Mouse (Mus musculus) embryonic facial prominence, embryonic 13.5 days (tissue): ENCODE measurements around the gene Zfr2. TPM values are rescaled to one million over a fixed set of nuclear protein-coding genes. Genes with fewer than 3 reads are reported as not detected.
"Not testable (repeated sequence)": the region's sequence is repeated elsewhere in the genome, so short reads cannot be mapped to it uniquely, and the experiment has no call there.

Experiments
- ATAC-seq: fragments of 200-750 bp; cut with Nextera tagmentation; 2 replicates; pipeline ENCODE4 v1.8.0; 2017; ENCODE audit warnings: low read depth; ENCODE audit not compliant: insufficient number of reproducible peaks, insufficient read depth, low FRiP score, low TSS enrichment
- H3K27ac ChIP-seq: fragments of 300-500 bp; sonication (generic); 2 replicates; pipeline ENCODE4 v1.5.1; 2015; ENCODE audit warnings: moderate library complexity, mild to moderate bottlenecking, inconsistent platforms
- H3K27me3 ChIP-seq: fragments of 300-500 bp; sonication (generic); 2 replicates; pipeline ENCODE4 v1.6.1; 2015; ENCODE audit warnings: mild to moderate bottlenecking, inconsistent platforms
- H3K36me3 ChIP-seq: fragments of 300-500 bp; sonication (generic); 2 replicates; pipeline ENCODE4 v1.6.1; 2015; ENCODE audit warnings: mild to moderate bottlenecking, inconsistent platforms
- H3K4me1 ChIP-seq: fragments of 300-500 bp; sonication (generic); 2 replicates; pipeline ENCODE4 v1.6.1; 2015; ENCODE audit warnings: inconsistent platforms
- H3K4me2 ChIP-seq: fragments of 300-500 bp; sonication (generic); 2 replicates; pipeline ENCODE4 v1.6.1; 2015; ENCODE audit warnings: moderate library complexity, mild to moderate bottlenecking, inconsistent platforms
- H3K4me3 ChIP-seq: fragments of 300-500 bp; sonication (generic); 2 replicates; pipeline ENCODE4 v1.5.1; 2015; ENCODE audit warnings: mild to moderate bottlenecking, inconsistent platforms
- H3K9ac ChIP-seq: fragments of 300-500 bp; sonication (generic); 2 replicates; pipeline ENCODE4 v1.6.1; 2015; ENCODE audit warnings: mild to moderate bottlenecking, inconsistent platforms
- H3K9me3 ChIP-seq: fragments of 300-500 bp; sonication (generic); 2 replicates; pipeline ENCODE4 v1.6.1; 2016; ENCODE audit warnings: inconsistent platforms
- WGBS: fragments of 180-500 bp; shearing (Covaris S2); methylation state at CpG from one replicate; pipeline ENCODE4 v1.1.7; 2015; ENCODE audit warnings: mixed read lengths; 5-methylcytosine and 5-hydroxymethylcytosine counted together
- polyA plus RNA-seq: library from polyadenylated mRNA; unstranded; fragments of >200 nt; fragmentation: Nextera tagmentation; extraction: Ambion mirVana; gene quantifications from 2 replicates; pipeline ENCODE4 v1.2.1, GENCODE M21; 2015

Gene Zfr2
- polyA plus RNA-seq, 1 experiment from 2014 or later: 11.8 TPM

DNA sequence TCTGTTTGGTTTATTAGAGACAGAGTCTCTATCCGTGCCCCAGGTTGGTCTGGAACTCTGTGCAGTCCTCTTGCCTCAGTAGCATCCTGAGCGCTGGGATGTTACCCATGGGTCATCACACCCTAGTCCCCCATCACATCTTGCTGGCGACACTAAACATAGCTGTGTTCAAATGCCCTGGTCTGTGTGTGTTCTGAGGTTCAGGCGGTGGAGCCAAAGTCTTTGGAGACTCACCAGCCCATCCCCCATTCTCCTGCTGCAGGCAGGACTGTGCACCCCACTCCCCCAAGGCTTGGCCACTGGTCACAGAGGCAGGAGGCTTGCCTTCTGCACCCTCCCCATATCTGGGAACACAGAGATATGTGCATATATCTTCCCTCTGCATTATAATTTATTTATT is 28.8 kb upstream of the Zfr2 start:
- ATAC-seq: no peak
- Histone ChIP-seq H3K9me3 (no peaks in the 10 kb centered on the region), H3K27me3 (peaks cover 11% of the 10 kb centered on the region), H3K36me3 (no peaks in the 10 kb centered on the region), H3K9ac (no peak overlapping the region), H3K4me2 (no peak overlapping the region), H3K4me3 (no peak overlapping the region), H3K27ac (no peak overlapping the region), H3K4me1 (no peaks in the 10 kb centered on the region)
- 62% methylated on average over 4 of the region's 4 CpGs for WGBS

DNA sequence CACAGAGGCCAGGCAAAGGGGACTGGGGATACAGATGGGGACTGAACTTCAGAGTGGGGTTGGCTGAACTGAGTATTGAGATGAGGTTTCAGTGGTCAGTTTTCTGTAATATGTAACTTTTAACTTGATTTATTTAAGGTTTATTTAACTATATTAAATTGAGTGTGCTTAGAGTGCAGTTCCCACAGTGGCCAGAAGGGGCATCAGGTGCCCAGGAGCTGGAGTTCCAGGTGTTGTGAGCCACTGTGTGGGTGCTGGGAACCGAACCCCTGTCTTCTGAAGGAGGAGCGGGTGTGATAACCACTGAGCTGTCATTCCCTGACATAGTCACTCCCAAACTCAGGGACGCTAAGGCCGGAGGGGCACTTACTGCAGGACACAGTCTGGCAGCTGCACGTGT is 22.8 kb upstream of the Zfr2 start:
- Histone ChIP-seq H3K36me3 (peaks cover 3% of the 10 kb centered on the region; the same call in 1 of the 2 replicates), H3K9ac (no peak overlapping the region), H3K27ac (no peak overlapping the region), H3K9me3 (no peaks in the 10 kb centered on the region), H3K4me3 (no peak overlapping the region), H3K4me1 (no peaks in the 10 kb centered on the region), H3K27me3 (no peaks in the 10 kb centered on the region), H3K4me2 (no peak overlapping the region)
- WGBS: 90% methylated on average over 5 of the region's 5 CpGs
- no peak for ATAC-seq

DNA sequence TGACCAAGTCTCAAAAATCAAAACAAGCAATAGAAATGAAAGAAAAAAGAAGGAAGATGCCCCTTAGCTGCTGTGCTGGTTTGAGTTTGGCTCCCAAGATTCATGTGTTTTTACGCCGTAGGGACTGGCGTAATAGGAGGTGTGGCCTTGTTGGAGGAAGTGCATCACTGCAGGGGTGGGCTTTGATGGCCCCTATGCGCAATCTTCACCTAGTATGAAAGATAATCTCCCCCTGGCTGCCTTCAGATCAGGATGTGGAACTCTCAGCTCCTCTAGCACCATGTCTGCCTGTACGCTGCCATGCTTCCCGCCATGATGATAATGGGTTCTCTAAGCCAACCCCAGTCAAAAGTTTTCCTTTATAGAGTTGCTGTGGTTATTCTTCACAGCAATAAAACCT is 16.7 kb upstream of the Zfr2 start:
- Histone ChIP-seq H3K4me3 (no peak overlapping the region), H3K27ac (no peak overlapping the region), H3K4me1 (no peaks in the 10 kb centered on the region), H3K36me3 (peaks cover 3% of the 10 kb centered on the region; the same call in 1 of the 2 replicates), H3K9ac (no peak overlapping the region), H3K27me3 (peaks cover 2% of the 10 kb centered on the region; the same call in 1 of the 2 replicates), H3K4me2 (no peak overlapping the region), H3K9me3 (no peaks in the 10 kb centered on the region)
- no peak for ATAC-seq
- WGBS: 88% methylated on average over 6 of the region's 6 CpGs

DNA sequence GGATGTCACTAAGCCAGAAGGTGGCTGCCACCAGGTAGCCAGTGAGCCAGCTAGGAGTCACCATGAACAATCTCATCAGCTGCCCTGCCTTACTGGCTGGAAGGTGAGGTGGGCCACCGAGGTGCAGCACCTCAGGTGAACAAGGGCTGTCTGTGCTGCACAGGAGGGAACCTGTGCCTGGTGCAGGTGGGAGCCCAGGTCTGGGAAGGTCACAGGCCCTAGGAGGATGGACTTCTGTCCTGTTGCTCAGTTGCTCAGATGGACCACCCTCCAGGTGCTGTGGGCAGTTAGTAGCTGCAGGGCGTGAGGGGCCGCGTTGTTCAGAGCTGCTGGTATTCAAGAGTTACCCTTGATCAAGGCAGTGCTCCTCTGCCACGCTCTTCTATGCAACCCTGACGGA is 16.1 kb upstream of the Zfr2 start:
- Histone ChIP-seq H3K9me3 (no peaks in the 10 kb centered on the region), H3K9ac (no peak overlapping the region), H3K27ac (no peak overlapping the region), H3K4me3 (no peak overlapping the region), H3K36me3 (peaks cover 3% of the 10 kb centered on the region; the same call in 1 of the 2 replicates), H3K4me2 (no peak overlapping the region), H3K4me1 (no peaks in the 10 kb centered on the region), H3K27me3 (peaks cover 2% of the 10 kb centered on the region; the same call in 1 of the 2 replicates)
- WGBS: 89% methylated on average over 6 of the region's 6 CpGs
- no peak for ATAC-seq

- H3K4me2 ChIP-seq, H3K27ac ChIP-seq, H3K27me3 ChIP-seq, H3K9me3 ChIP-seq, H3K4me1 ChIP-seq, H3K36me3 ChIP-seq, ATAC-seq, H3K4me3 ChIP-seq, H3K9ac ChIP-seq: not testable (repeated sequence)
- 19% methylated on average over 1 of the region's 1 CpGs for WGBS
These were observed 15.7 kb upstream of the Zfr2 start for GRCm38 (mm10) chr10:81217267-81217666.

DNA sequence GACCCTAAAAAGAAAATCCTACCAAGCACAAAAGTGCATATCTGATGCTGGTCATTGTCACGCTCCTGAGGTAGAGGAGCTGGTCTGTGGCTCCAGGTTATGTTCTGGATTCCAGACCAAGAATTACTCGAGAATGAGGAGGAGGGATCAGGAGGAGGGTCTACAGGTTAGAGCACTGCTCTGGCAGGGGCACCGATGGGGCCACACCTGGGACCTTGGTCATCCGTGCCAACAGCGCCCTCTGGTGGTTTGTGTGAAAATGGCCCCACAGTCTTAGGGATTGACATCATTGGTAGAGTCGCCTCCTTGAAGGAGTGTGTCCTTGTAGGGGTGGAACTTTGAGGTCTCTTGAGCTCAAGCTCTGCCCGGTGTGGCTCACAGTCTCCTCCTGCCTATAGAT is 15.0 kb upstream of the Zfr2 start:
- no peak for ATAC-seq
- no peak overlapping the region for H3K27ac ChIP-seq
- 39% methylated on average over 7 of the region's 7 CpGs for WGBS

GRCm38 (mm10) chr10:81221402-81222015 is 11.4 kb upstream of the Zfr2 start:
- Histone ChIP-seq H3K9me3 (no peaks in the 10 kb centered on the region), H3K4me2 (no peak overlapping the region), H3K27ac (no peak overlapping the region), H3K9ac (no peak overlapping the region), H3K27me3 (peaks cover 2% of the 10 kb centered on the region; the same call in 1 of the 2 replicates), H3K4me1 (no peaks in the 10 kb centered on the region), H3K4me3 (no peak overlapping the region), H3K36me3 (no peaks in the 10 kb centered on the region)
- WGBS: 80% methylated on average over 5 of the region's 5 CpGs
- no peak for ATAC-seq

More for the DNA sequence above, 15.0 kb upstream of the Zfr2 start:
- Histone ChIP-seq H3K4me2 (no peak overlapping the region), H3K4me3 (no peak overlapping the region), H3K9ac (no peak overlapping the region), H3K27me3 (peaks cover 2% of the 10 kb centered on the region; the same call in 1 of the 2 replicates), H3K4me1 (no peaks in the 10 kb centered on the region), H3K36me3 (no peaks in the 10 kb centered on the region), H3K9me3 (no peaks in the 10 kb centered on the region)

- H3K4me3 ChIP-seq, H3K9me3 ChIP-seq, H3K27ac ChIP-seq, ATAC-seq, H3K4me2 ChIP-seq, H3K4me1 ChIP-seq, H3K36me3 ChIP-seq, H3K9ac ChIP-seq, H3K27me3 ChIP-seq: not testable (repeated sequence)
- 58% methylated on average over 2 of the region's 2 CpGs for WGBS
These were observed 9.2 kb upstream of the Zfr2 start for GRCm38 (mm10) chr10:81223731-81224130.

DNA sequence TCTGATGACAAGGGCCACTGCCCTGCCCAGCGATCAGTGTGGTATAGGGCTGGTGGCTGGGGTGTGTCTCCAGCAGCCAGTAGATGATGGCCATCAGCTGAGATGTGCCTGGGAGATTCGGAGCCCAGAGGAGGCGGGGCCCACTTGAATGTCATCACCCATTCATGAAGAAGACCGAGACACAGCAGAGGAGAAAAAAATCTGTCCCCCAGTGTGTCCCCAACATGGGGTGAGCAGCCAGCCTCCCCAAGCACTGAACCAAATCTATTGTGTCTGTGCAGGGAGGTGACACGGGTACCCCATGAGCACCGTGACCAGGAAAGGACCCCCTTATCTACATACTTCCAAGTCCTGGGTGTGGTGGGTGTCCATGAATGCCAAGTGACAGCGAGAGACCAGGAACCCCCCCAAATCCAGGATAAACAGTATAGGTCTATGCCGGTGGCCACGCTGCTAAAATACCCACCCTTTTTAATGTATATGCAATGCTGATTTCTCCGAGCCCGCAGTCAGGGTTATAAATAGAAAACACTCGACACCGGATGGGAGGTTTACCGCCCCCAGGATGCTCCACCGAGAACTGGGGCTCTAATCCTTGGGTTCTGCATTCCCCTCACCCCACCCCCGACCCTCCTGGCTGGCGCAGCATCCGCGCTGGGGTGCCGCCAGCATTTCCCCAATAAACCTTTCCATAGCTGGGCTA is 3.1 kb upstream of the Zfr2 start:
- H3K9me3 ChIP-seq: no peaks in the 10 kb centered on the region
- peak overlapping the region; percentile 52 for H3K4me2 ChIP-seq
- no peak for ATAC-seq
- H3K27ac ChIP-seq: no peak overlapping the region
- 13% methylated on average over 20 of the region's 20 CpGs for WGBS
- no peaks in the 10 kb centered on the region for H3K36me3 ChIP-seq
- peak overlapping the region; percentile 28 for H3K4me3 ChIP-seq
- peaks cover 46% of the 10 kb centered on the region for H3K27me3 ChIP-seq
- H3K4me1 ChIP-seq: peaks cover 22% of the 10 kb centered on the region
- H3K9ac ChIP-seq: peak overlapping the region; percentile 54

GRCm38 (mm10) chr10:81230438-81231332 is 2.3 kb upstream of the Zfr2 start, which contains the start of gene Atcay:
Gene Atcay, minus strand, starts transcription at chr10:81230833.
- H3K27ac ChIP-seq: no peak within 1 kb of the TSS
- peak within 1 kb of the TSS; percentile 28 for H3K4me3 ChIP-seq
- no peak for ATAC-seq
- peaks cover 46% of the 10 kb centered on the region for H3K27me3 ChIP-seq
- 6% methylated on average over 27 of the region's 27 CpGs for WGBS
- H3K36me3 ChIP-seq: no peaks in the 10 kb centered on the region
- H3K9ac ChIP-seq: peak within 1 kb of the TSS; percentile 54
- H3K4me2 ChIP-seq: peak within 1 kb of the TSS; percentile 52
- H3K4me1 ChIP-seq: peaks cover 22% of the 10 kb centered on the region
- H3K9me3 ChIP-seq: no peaks in the 10 kb centered on the region

DNA sequence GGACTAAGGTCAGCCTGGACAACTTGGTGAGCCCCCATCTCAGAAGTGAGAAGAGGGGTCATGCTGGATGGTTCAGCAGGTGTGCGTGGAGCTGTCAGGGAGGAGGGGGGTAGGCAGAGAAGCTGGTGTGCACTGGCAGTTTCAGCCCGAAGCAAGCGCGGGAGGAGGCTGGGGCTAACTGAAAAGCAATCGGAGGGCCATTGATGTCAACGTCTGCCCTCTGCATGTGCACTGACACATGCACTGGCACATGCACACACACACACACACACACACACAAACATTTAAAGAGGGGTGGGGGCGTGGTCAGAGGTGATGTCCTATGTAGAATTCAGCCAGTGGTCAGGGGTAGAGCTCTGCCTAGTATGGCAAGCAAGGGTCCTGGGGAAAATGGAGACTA is 1.5 kb upstream of the Zfr2 start:
- H3K9ac ChIP-seq: no peak overlapping the region
- no peak overlapping the region for H3K4me2 ChIP-seq
- 54% methylated on average over 7 of the region's 7 CpGs for WGBS
- ATAC-seq: no peak
- no peaks in the 10 kb centered on the region for H3K36me3 ChIP-seq
- H3K27me3 ChIP-seq: peaks cover 46% of the 10 kb centered on the region
- H3K4me1 ChIP-seq: peaks cover 22% of the 10 kb centered on the region
- H3K9me3 ChIP-seq: no peaks in the 10 kb centered on the region
- no peak overlapping the region for H3K4me3 ChIP-seq
- H3K27ac ChIP-seq: no peak overlapping the region
